In genomic region chr13:24565950-24566320, GRCm38 (mm10) we compare ENCODE assay signal across 8 mouse cellular contexts. TPM values are rescaled to one million over a fixed set of nuclear protein-coding genes. Genes with fewer than 3 reads are reported as not detected.
A peak's percentile ranks its signal among the peaks of the same experiment; 100 is the strongest.
DNase-seq lines count a peak whose midpoint lies in the region; ATAC-seq lines count a peak whose summit lies in the region.

No protein-coding gene starts in this region.

- intact Hi-C loops in left cerebral cortex, postnatal 25 days (cut with DNase I): no loop called here

- no peak overlapping the region for H3K9ac ChIP-seq in embryonic facial prominence, embryonic 15.5 days
- no peak overlapping the region for H3K9ac ChIP-seq in intestine, embryonic 14.5 days (ENCODE audit: low read length)
- no peak overlapping the region for H3K9ac ChIP-seq in lung, embryonic 16.5 days (ENCODE audit: low read length)

- 19% methylated on average over 3 of the region's 3 CpGs for WGBS in embryonic facial prominence, embryonic 15.5 days
- WGBS in intestine, embryonic 14.5 days: 7% methylated on average over 3 of the region's 3 CpGs
- 7% methylated on average over 3 of the region's 3 CpGs for WGBS in lung, embryonic 16.5 days

- no peaks in the 10 kb centered on the region for H3K9me3 ChIP-seq in embryonic facial prominence, embryonic 15.5 days (replicated peaks)
- H3K9me3 ChIP-seq in intestine, embryonic 14.5 days (ENCODE audit: control insufficient read depth, low read length): no peaks in the 10 kb centered on the region
- H3K9me3 ChIP-seq in lung, embryonic 16.5 days (ENCODE audit: control insufficient read depth, low read length): no peaks in the 10 kb centered on the region

- no peak overlapping the region for H3K4me3 ChIP-seq in embryonic facial prominence, embryonic 15.5 days (replicated peaks)
- H3K4me3 ChIP-seq in intestine, embryonic 14.5 days (ENCODE audit: low read depth, low read length): no peak overlapping the region
- no peak overlapping the region for H3K4me3 ChIP-seq in lung, embryonic 16.5 days (ENCODE audit: low read length)

- no peaks in the 10 kb centered on the region for H3K36me3 ChIP-seq in embryonic facial prominence, embryonic 15.5 days
- H3K36me3 ChIP-seq in intestine, embryonic 14.5 days (ENCODE audit: control insufficient read depth, insufficient read depth, low read length): no peaks in the 10 kb centered on the region
- no peaks in the 10 kb centered on the region for H3K36me3 ChIP-seq in lung, embryonic 16.5 days (ENCODE audit: control insufficient read depth, insufficient read depth, low read length)

- H3K4me1 ChIP-seq in embryonic facial prominence, embryonic 15.5 days: peaks cover 19% of the 10 kb centered on the region
- H3K4me1 ChIP-seq in intestine, embryonic 14.5 days (replicated peaks; ENCODE audit: control insufficient read depth, insufficient read depth, low read length): peaks cover 19% of the 10 kb centered on the region
- H3K4me1 ChIP-seq in lung, embryonic 16.5 days (replicated peaks; ENCODE audit: control insufficient read depth, insufficient read depth, low read length): peaks cover 31% of the 10 kb centered on the region

- no peak overlapping the region for H3K4me2 ChIP-seq in embryonic facial prominence, embryonic 15.5 days (replicated peaks)
- 0 out of 2 replicates have a peak overlapping the region, but pooled peaks have one; percentile 10 for H3K4me2 ChIP-seq in intestine, embryonic 14.5 days (ENCODE audit: low read length)
- peak overlapping the region; percentile 25; the same call in 1 of the 2 replicates for H3K4me2 ChIP-seq in lung, embryonic 16.5 days (ENCODE audit: low read depth, low read length)

- H3K27me3 ChIP-seq in embryonic facial prominence, embryonic 15.5 days: no peaks in the 10 kb centered on the region
- no peaks in the 10 kb centered on the region for H3K27me3 ChIP-seq in intestine, embryonic 14.5 days (replicated peaks; ENCODE audit: control insufficient read depth, insufficient read depth, low read length)
- H3K27me3 ChIP-seq in lung, embryonic 16.5 days (ENCODE audit: control insufficient read depth, insufficient read depth, low read depth, low read length): no peaks in the 10 kb centered on the region

- peak; percentile 63; the same call in 1 of the 2 replicates for ATAC-seq in embryonic facial prominence, embryonic 15.5 days (ENCODE audit: insufficient number of reproducible peaks, low FRiP score, low TSS enrichment, low read depth)
- peak; percentile 89 for ATAC-seq in intestine, embryonic 14.5 days (replicated peaks; ENCODE audit: low FRiP score, low TSS enrichment, low read depth)
- ATAC-seq in lung, embryonic 16.5 days (ENCODE audit: low read depth): peak; percentile 85

- H3K27ac ChIP-seq in embryonic facial prominence, embryonic 15.5 days (replicated peaks): peak overlapping the region; percentile 86
- peak overlapping the region; percentile 88 for H3K27ac ChIP-seq in intestine, embryonic 14.5 days (ENCODE audit: low read depth)
- peak overlapping the region; percentile 98 for H3K27ac ChIP-seq in lung, embryonic 16.5 days (ENCODE audit: low read length)

- DNase-seq in adrenal gland, postnatal 14 days: peak; percentile 15
- no peak for DNase-seq in adrenal gland, adult 8-10 months
- peak; percentile 65 for DNase-seq in intestine, embryonic 14.5 days (ENCODE audit: low spot score)
- DNase-seq in left cerebral cortex, postnatal 25 days (ENCODE audit: low spot score in 2 of 2): no peak
- DNase-seq in urinary bladder, adult 18-20 months (ENCODE audit: low spot score in 2 of 2): no peak
- no peak for DNase-seq in spleen, postnatal 10 days (ENCODE audit: low spot score in 2 of 2)

RNA-seq across cellular contexts. Expression of gene Ripor2, which starts 16.1 kb away (rescaled TPM):
- 3.4 and 20.0 TPM in 2 replicates for total RNA-seq in adrenal gland, postnatal 14 days (2021)
- total RNA-seq in adrenal gland, adult 8-10 months (2022): 1 to 10 TPM; 4.1 to 7.3 (median 5.4) TPM
- polyA plus RNA-seq in embryonic facial prominence, embryonic 15.5 days (2015; fragmentation: Nextera tagmentation; extraction: Ambion mirVana): 6.3 and 6.4 TPM in 2 replicates
- polyA plus RNA-seq in intestine, embryonic 14.5 days (2014; fragmentation: Nextera tagmentation; extraction: Ambion mirVana): 1.7 and 2.3 TPM in 2 replicates
- polyA plus RNA-seq in lung, embryonic 16.5 days (2015; fragmentation: Nextera tagmentation; extraction: Ambion mirVana): 4.3 and 5.0 TPM in 2 replicates
- 10 to 100 TPM; 65.7 to 68.9 TPM for total RNA-seq in left cerebral cortex, postnatal 25 days (2021)

Comparison
In these comparisons a context has a peak if more than half of its experiments do, and no peak if none do; other contexts are left out.
1. DNase-seq: peak in adrenal gland, postnatal 14 days (single experiment) and intestine, embryonic 14.5 days (single experiment); none in adrenal gland, adult 8-10 months (single experiment), left cerebral cortex, postnatal 25 days (0 of 2), urinary bladder, adult 18-20 months (0 of 2) and spleen, postnatal 10 days (0 of 2).
2. Peak in every context shown above with its lines, with median percentiles within 50 percentile points of each other: ATAC-seq and H3K27ac ChIP-seq.